Mouse (Mus musculus) olfactory bulb, adult 2 months (tissue): ENCODE results near the gene Fst. TPM values are rescaled to one million over a fixed set of nuclear protein-coding genes. Genes with fewer than 3 reads are reported as not detected.

Experiments
- H3K27ac ChIP-seq: fragments of 200-500 bp; 2 replicates; pipeline ENCODE4 v1.5.1; 2012; ENCODE audit warnings: low read depth, low read length; ENCODE audit not compliant: insufficient read depth
- H3K4me1 ChIP-seq: fragments of 200-500 bp; 2 replicates; pipeline ENCODE4 v1.6.1; 2012; ENCODE audit warnings: low read length; ENCODE audit not compliant: control insufficient read depth, insufficient read depth
- H3K4me3 ChIP-seq: fragments of 200-500 bp; 2 replicates; pipeline ENCODE4 v1.5.1; 2012; ENCODE audit warnings: mild to moderate bottlenecking, low read depth, low read length, moderate library complexity; ENCODE audit not compliant: insufficient read depth
- CTCF ChIP-seq: fragments of 200-500 bp; IDR thresholded peaks from 2 replicates; pipeline ENCODE4 v1.5.1; 2012; ENCODE audit warnings: low read depth, mild to moderate bottlenecking, low read length, moderate library complexity; ENCODE audit not compliant: insufficient read depth
- POLR2A ChIP-seq: fragments of 200-500 bp; IDR thresholded peaks from 2 replicates; pipeline ENCODE4 v1.6.1; 2012; ENCODE audit warnings: mild to moderate bottlenecking, low read depth, low read length, moderate library complexity; ENCODE audit not compliant: insufficient read depth
- WGBS: fragments of 180-500 bp; shearing (Covaris S2); methylation state at CpG from one replicate; pipeline ENCODE4 v1.1.7; 2018; 5-methylcytosine and 5-hydroxymethylcytosine counted together
- polyA plus RNA-seq: library from polyadenylated mRNA; stranded (reverse); fragments of >200 nt; gene quantifications from 2 replicates; pipeline ENCODE4 v1.2.4, GENCODE M21; 2012; ENCODE audit warnings: low replicate concordance; ENCODE audit not compliant: missing spikeins, insufficient read depth, insufficient read length

The Fst gene
- polyA plus RNA-seq: not detected in 2 replicates

DNA sequence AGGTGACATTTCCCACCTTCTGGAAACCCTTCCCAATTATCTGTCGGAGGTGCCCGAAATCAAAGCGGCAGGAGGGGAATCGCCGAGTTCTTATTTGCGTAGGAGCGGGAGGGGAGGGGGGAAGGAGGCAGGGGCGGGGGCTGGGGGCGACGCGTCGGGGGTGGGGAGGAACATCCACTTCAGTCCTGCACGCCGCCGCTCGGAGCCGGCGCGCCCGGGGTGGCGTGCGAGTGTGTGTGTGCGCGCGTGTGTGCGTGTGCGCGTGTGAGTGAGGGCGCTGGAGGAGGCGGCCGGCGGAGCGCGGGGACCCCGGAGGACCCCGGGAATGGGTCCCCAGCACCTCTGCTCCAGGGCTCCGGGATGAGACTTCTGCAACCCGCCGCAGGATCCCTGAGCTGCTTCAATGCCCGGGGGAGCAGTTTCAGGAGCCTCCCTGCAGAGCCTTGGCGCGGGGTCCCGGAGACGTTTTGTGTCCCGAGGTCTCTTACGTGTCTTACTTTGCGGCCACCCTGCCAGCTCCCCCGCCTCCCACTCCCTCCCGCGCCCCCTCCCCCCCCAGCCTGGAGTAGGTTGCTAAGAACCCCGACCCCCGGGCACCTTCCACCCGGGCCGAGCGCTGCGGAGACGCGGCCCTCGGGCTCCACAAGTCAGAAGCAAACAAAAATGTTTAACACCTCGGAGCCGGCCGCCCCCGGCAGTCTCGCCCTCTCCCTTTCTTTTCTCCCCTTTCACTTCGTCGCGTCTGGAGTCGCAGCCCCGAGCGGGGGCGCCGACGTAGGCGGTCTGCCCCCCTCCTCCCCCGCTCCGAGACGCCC, at the start of gene Fst:
Gene Fst, minus strand, starts transcription at position 66 of the 815 bp plus-strand sequence.
- WGBS: under 1% methylated on average over 74 of the region's 77 CpGs
- TF ChIP-seq CTCF: no peak
- no peak for TF ChIP-seq POLR2A
- H3K27ac ChIP-seq: no peak within 1 kb of the TSS
- H3K4me3 ChIP-seq: peak within 1 kb of the TSS; percentile 56
- H3K4me1 ChIP-seq: peaks cover 22% of the 10 kb centered on the region

DNA sequence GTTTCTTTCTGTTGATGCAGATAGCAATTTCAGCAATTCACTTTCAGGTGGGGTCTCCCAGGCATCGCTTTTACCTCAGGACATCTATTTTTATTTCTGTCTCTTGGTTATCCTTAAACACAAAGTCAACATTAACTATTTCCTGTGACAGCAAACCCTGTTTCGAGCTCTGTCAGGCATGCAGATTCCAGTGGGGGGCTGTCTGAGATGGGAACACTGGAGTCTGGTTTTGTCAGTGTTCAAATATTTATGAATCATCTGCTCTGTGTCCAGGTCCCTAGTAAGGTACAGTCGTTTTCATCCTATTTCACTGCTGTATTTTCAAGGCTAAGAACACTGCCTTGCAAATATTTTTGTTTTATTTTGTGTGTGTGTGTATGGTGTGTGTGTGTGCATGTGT, 35.1 kb upstream of the Fst start:
- H3K4me1 ChIP-seq: no peaks in the 10 kb centered on the region
- H3K27ac ChIP-seq: no peak overlapping the region
- no peak overlapping the region for H3K4me3 ChIP-seq
- WGBS: 78% methylated on average over 3 of the region's 3 CpGs
- no peak for TF ChIP-seq CTCF
- no peak for TF ChIP-seq POLR2A

DNA sequence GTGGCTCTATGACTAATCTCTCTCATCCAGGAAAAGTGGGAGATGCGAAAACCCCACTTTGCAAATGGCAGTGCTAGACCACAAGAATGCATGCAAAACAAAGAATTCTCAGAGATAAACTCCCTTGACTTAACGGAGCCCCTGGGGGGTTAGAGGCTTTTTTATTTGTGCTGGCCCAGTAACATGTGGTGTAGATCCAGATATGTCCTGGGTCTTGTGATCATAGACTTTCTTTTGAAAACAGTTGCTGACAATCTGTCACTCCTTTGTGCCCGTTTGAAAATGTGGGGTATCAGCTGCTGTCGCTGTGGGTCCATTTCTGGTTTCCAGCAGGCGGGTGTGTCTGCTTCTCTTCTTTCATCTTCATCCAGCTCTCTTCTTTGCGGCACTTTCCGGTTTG, 29.4 kb upstream of the Fst start:
- TF ChIP-seq CTCF (no peak), POLR2A (no peak)
- H3K27ac ChIP-seq: no peak overlapping the region
- 79% methylated on average over 7 of the region's 7 CpGs for WGBS
- H3K4me1 ChIP-seq: no peaks in the 10 kb centered on the region
- H3K4me3 ChIP-seq: no peak overlapping the region

DNA sequence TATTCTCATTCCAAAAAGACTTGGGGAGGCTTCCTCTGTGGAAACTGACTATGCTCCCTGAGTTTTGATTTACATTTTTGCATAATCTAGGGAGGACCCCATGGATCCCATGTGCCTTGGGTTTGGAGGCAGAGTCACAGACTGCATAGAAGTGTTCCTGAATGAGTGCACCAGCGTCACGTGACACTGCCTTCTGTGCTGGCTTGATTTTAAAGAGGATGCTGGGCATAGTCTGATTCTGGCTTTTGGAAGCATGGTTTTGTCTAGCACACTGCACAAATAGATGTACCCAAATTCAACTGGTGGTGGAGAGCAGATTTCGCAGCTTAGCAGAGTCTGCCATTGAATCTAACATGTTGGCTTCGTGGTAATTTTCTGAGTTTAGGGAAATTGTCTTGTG, 19.6 kb upstream of the Fst start:
- Histone ChIP-seq H3K4me1 (no peaks in the 10 kb centered on the region), H3K4me3 (no peak overlapping the region), H3K27ac (no peak overlapping the region)
- TF ChIP-seq CTCF: no peak
- TF ChIP-seq POLR2A: no peak
- 85% methylated on average over 4 of the region's 4 CpGs for WGBS

DNA sequence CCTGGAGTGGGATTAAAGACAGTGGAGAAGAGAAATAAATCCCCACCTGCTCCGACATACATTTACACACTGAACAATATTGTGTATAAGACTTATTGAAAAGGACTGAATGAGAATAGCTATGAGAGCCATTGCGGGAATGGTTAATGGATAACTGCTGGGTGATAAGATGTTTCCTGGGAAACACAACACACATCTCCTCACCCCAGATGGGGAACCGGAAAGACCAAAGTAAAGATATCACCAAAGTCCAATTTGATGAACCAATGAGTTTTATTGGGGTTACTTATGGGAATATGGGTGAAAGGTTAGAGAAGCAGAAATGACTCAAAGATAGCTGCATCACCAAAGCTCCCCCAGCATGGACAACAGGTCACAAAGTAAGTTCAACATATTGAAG, 11.2 kb upstream of the Fst start:
- Histone ChIP-seq H3K4me1 (no peaks in the 10 kb centered on the region), H3K27ac (no peak overlapping the region), H3K4me3 (no peak overlapping the region)
- no peak for TF ChIP-seq CTCF
- WGBS: 97% methylated on average over 3 of the region's 3 CpGs

DNA sequence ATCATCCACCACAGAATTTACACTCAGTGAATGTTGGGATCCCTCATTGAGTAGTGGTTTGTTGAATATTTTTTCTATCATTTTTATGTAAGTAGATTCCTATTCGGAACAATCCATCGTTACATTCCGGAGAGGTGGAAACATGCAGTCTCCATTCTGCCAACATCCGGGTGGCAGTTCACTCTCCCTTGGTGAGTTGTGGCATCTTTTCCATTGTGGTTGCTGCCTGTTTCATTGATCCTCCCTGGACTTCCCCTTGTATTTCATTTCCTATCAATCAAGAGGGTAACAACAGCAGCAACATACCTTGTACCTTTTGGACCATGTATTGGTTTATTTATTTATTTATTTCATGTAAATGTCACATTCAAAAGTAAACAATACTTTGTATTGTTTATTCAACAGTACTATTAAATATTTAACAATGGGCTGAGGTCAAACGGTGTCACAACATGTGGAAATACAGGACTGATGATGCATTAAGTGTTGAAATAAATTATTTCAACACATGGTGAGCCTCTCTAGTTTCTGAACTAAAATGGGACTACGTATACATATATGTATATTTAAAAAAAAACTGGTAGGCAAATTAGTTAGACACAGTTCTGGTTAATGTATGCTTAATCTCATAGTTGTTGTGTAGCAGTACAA, 7.6 kb upstream of the Fst start:
- WGBS: 92% methylated on average over 6 of the region's 6 CpGs
- Histone ChIP-seq H3K4me3 (no peak overlapping the region), H3K27ac (no peak overlapping the region), H3K4me1 (no peaks in the 10 kb centered on the region)
- no peak for TF ChIP-seq CTCF

DNA sequence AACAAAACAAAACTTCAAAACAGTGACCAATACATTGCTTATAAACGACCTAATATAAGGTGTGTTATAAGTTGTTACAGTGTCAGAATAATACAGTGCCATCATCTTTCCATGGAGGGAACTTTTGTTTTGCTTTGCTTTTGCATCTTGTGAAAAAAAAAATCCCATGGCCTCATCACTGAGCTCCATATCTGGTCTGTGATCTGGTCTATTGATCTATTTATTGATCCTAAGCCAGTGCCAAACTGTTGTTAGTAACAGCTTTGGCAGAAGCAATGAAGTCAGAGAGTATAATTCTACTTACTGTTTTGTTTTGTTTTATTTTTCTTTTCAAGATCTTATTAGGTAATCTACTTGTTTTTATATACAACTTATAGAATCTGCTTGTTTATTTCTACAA, 6.6 kb upstream of the Fst start:
- H3K4me3 ChIP-seq: no peak overlapping the region
- no peaks in the 10 kb centered on the region for H3K4me1 ChIP-seq
- no peak overlapping the region for H3K27ac ChIP-seq
- TF ChIP-seq CTCF (no peak), POLR2A (no peak)
- WGBS: 71% methylated on average over 1 of the region's 1 CpGs

DNA sequence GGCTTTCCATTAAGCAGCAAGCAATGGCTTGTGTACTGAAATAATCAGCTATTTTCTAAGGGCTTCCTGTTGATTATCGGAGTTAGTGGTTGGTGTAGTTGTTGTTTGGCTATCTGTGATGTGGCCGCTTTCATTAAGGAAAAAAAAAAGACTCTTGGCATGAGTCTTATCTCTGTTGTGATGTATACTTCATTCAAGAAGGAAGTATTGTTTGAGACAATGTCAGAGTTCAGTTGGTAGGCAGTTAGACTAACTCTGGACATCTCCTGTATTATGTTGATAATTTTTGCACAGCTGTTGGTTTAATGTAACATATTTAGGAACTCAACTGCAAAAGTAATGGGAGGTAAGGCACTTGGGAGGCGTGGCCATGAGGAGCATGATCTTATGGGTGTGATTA, 6.1 kb upstream of the Fst start:
- Histone ChIP-seq H3K4me3 (no peak overlapping the region), H3K27ac (no peak overlapping the region), H3K4me1 (no peaks in the 10 kb centered on the region)
- WGBS: 88% methylated on average over 3 of the region's 3 CpGs
- TF ChIP-seq POLR2A: no peak
- TF ChIP-seq CTCF: no peak

DNA sequence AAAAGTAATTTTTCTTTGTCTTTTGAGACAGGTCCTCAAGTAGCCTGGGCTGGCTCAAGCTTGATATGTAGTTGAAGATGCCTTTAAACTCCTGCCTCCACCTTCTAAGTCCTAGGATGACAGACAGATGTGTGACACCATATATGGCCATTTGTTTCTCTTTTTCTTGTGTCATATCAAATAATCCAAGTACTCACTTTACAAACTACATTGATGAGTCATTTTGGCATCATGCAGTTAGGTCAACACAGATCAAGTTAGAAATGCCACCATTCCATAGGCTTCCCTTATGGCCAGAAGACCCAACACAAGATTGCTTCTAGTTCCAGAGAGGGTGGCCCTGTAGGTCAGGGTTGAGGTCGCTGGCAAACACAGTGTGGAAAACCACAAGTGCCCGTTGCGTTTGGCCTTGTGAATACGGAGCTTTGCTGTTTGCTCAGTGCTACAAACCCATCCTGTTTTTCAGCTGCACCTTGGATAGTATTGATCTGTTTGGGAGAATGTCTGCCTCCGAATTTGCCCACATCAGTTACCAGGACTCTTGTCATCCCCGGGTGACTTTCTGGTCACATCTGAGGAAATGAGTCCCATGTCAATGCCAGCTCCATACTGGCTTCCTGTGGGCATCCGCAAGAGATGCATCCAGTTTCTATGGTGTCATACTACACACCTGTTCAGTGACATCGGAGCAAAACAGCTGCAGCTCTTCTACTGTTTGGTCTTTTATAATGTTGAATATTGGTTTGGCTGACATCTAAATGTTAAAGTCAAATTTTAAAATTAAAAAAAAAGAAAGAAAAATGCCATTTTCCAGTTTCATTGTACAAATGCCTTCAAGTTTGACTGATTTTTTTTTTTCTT, 4.0 kb upstream of the Fst start:
- H3K27ac ChIP-seq: no peak overlapping the region
- WGBS: 86% methylated on average over 8 of the region's 8 CpGs

More for the DNA sequence above, 4.0 kb upstream of the Fst start:
- peaks cover 9% of the 10 kb centered on the region for H3K4me1 ChIP-seq
- TF ChIP-seq CTCF (no peak), POLR2A (no peak)
- no peak overlapping the region for H3K4me3 ChIP-seq
